Mouse (Mus musculus): ENCODE measurements at regions not wholly inside any gene's neighbourhood (a gene's known extent, or its start where the extent isn't known, plus 50 kb on each side); places are given as distances from the start of the nearest gene placed in this dataset.
A peak's percentile ranks its signal among the peaks of the same experiment; 100 is the strongest.
"Not testable (repeated sequence)": the region's sequence is repeated elsewhere in the genome, so short reads cannot be mapped to it uniquely, and the experiment has no call there.

GRCm38 (mm10) chr17:79521691-79522090, 90.0 kb upstream of the Rmdn2 start:
- 46% methylated on average over 7 of the region's 7 CpGs for WGBS
- Histone ChIP-seq H3K9ac (no peak overlapping the region), H3K4me3 (no peak overlapping the region), H3K4me1 (peaks cover 10% of the 10 kb centered on the region), H3K9me3 (no peaks in the 10 kb centered on the region), H3K27ac (no peak overlapping the region), H3K36me3 (no peaks in the 10 kb centered on the region), H3K4me2 (no peak overlapping the region), H3K27me3 (no peaks in the 10 kb centered on the region)
- ATAC-seq (ENCODE audit: borderline replicate concordance, extremely low read depth, low FRiP score, low TSS enrichment), result peak; percentile 75; the same call in 1 of the 2 replicates

- H3K4me1 ChIP-seq, result peaks cover 10% of the 10 kb centered on the region
- H3K36me3 ChIP-seq, result no peaks in the 10 kb centered on the region
- 92% methylated on average over 3 of the region's 3 CpGs for WGBS
- no peaks in the 10 kb centered on the region for H3K27me3 ChIP-seq
- H3K27ac ChIP-seq, result no peak overlapping the region
- no peak overlapping the region for H3K4me3 ChIP-seq
- H3K9ac ChIP-seq, result no peak overlapping the region
- no peaks in the 10 kb centered on the region for H3K9me3 ChIP-seq
- H3K4me2 ChIP-seq, result no peak overlapping the region
- no peak for ATAC-seq (ENCODE audit: borderline replicate concordance, extremely low read depth, low FRiP score, low TSS enrichment)
These were observed 88.4 kb upstream of the Rmdn2 start for GRCm38 (mm10) chr17:79523230-79523629.

- Histone ChIP-seq H3K4me3 (no peak overlapping the region), H3K27ac (no peak overlapping the region), H3K4me2 (no peak overlapping the region), H3K9ac (no peak overlapping the region), H3K36me3 (no peaks in the 10 kb centered on the region), H3K4me1 (no peaks in the 10 kb centered on the region), H3K27me3 (no peaks in the 10 kb centered on the region), H3K9me3 (no peaks in the 10 kb centered on the region)
- WGBS, result 79% methylated on average over 3 of the region's 3 CpGs
- ATAC-seq (ENCODE audit: borderline replicate concordance, extremely low read depth, low FRiP score, low TSS enrichment), result no peak
These were observed 84.3 kb upstream of the Rmdn2 start for GRCm38 (mm10) chr17:79527391-79527790.

GRCm38 (mm10) chr17:79536549-79536948, 75.1 kb upstream of the Rmdn2 start:
- H3K27ac ChIP-seq, result no peak overlapping the region
- H3K36me3 ChIP-seq, result no peaks in the 10 kb centered on the region
- H3K4me2 ChIP-seq, result no peak overlapping the region
- H3K4me1 ChIP-seq, result no peaks in the 10 kb centered on the region
- H3K9ac ChIP-seq, result no peak overlapping the region
- WGBS, result 60% methylated on average over 4 of the region's 4 CpGs
- H3K4me3 ChIP-seq, result no peak overlapping the region
- no peak for ATAC-seq (ENCODE audit: borderline replicate concordance, extremely low read depth, low FRiP score, low TSS enrichment)
- no peaks in the 10 kb centered on the region for H3K9me3 ChIP-seq
- H3K27me3 ChIP-seq, result no peaks in the 10 kb centered on the region

GRCm38 (mm10) chr17:79538789-79539188, 72.9 kb upstream of the Rmdn2 start:
- Histone ChIP-seq H3K4me3 (no peak overlapping the region), H3K9ac (no peak overlapping the region), H3K4me1 (peaks cover 4% of the 10 kb centered on the region; the same call in 1 of the 2 replicates), H3K9me3 (no peaks in the 10 kb centered on the region), H3K36me3 (no peaks in the 10 kb centered on the region), H3K4me2 (no peak overlapping the region), H3K27ac (no peak overlapping the region), H3K27me3 (no peaks in the 10 kb centered on the region)
- 61% methylated on average over 4 of the region's 4 CpGs for WGBS
- ATAC-seq (ENCODE audit: borderline replicate concordance, extremely low read depth, low FRiP score, low TSS enrichment), result no peak

- H3K9me3 ChIP-seq, result no peaks in the 10 kb centered on the region
- H3K9ac ChIP-seq, result no peak overlapping the region
- H3K4me1 ChIP-seq, result peaks cover 15% of the 10 kb centered on the region
- no peaks in the 10 kb centered on the region for H3K27me3 ChIP-seq
- 72% methylated on average over 1 of the region's 1 CpGs for WGBS
- H3K27ac ChIP-seq, result no peak overlapping the region
- no peak overlapping the region for H3K4me2 ChIP-seq
- no peak overlapping the region for H3K4me3 ChIP-seq
- no peaks in the 10 kb centered on the region for H3K36me3 ChIP-seq
- no peak for ATAC-seq (ENCODE audit: borderline replicate concordance, extremely low read depth, low FRiP score, low TSS enrichment)
These were observed 71.6 kb upstream of the Rmdn2 start for GRCm38 (mm10) chr17:79540038-79540437.

GRCm38 (mm10) chr17:79540511-79540910, 71.2 kb upstream of the Rmdn2 start:
- Histone ChIP-seq H3K27me3 (no peaks in the 10 kb centered on the region), H3K9ac (no peak overlapping the region), H3K27ac (no peak overlapping the region), H3K4me1 (peaks cover 19% of the 10 kb centered on the region), H3K4me3 (no peak overlapping the region), H3K4me2 (no peak overlapping the region), H3K9me3 (no peaks in the 10 kb centered on the region), H3K36me3 (no peaks in the 10 kb centered on the region)
- WGBS, result 93% methylated on average over 2 of the region's 2 CpGs
- ATAC-seq (ENCODE audit: borderline replicate concordance, extremely low read depth, low FRiP score, low TSS enrichment), result no peak

- Histone ChIP-seq H3K4me2 (peak overlapping the region; percentile 10; the same call in 1 of the 2 replicates), H3K27ac (peak overlapping the region; percentile 60)
- ATAC-seq (ENCODE audit: borderline replicate concordance, extremely low read depth, low FRiP score, low TSS enrichment), result peak; percentile 75
These were observed 67.6 kb upstream of the Rmdn2 start for GRCm38 (mm10) chr17:79543907-79544522.

GRCm38 (mm10) chr17:79545878-79546277, 65.8 kb upstream of the Rmdn2 start:
- H3K27me3 ChIP-seq, result no peaks in the 10 kb centered on the region
- no peak overlapping the region for H3K4me3 ChIP-seq
- peaks cover 19% of the 10 kb centered on the region for H3K4me1 ChIP-seq
- H3K4me2 ChIP-seq, result no peak overlapping the region
- no peak for ATAC-seq (ENCODE audit: borderline replicate concordance, extremely low read depth, low FRiP score, low TSS enrichment)
- no peak overlapping the region for H3K9ac ChIP-seq
- H3K36me3 ChIP-seq, result no peaks in the 10 kb centered on the region
- H3K9me3 ChIP-seq, result no peaks in the 10 kb centered on the region
- 88% methylated on average over 2 of the region's 2 CpGs for WGBS
- H3K27ac ChIP-seq, result no peak overlapping the region

More at GRCm38 (mm10) chr17:79543907-79544522, 67.6 kb upstream of the Rmdn2 start:
- Histone ChIP-seq H3K9ac (no peak overlapping the region), H3K9me3 (no peaks in the 10 kb centered on the region), H3K36me3 (no peaks in the 10 kb centered on the region), H3K4me3 (no peak overlapping the region), H3K4me1 (peaks cover 19% of the 10 kb centered on the region), H3K27me3 (no peaks in the 10 kb centered on the region)
- 26% methylated on average over 7 of the region's 7 CpGs for WGBS

GRCm38 (mm10) chr17:79547075-79547474, 64.6 kb upstream of the Rmdn2 start:
- Histone ChIP-seq H3K4me3 (no peak overlapping the region), H3K9ac (no peak overlapping the region), H3K9me3 (no peaks in the 10 kb centered on the region), H3K4me2 (no peak overlapping the region), H3K36me3 (no peaks in the 10 kb centered on the region), H3K27ac (no peak overlapping the region), H3K4me1 (peaks cover 19% of the 10 kb centered on the region), H3K27me3 (no peaks in the 10 kb centered on the region)
- ATAC-seq (ENCODE audit: borderline replicate concordance, extremely low read depth, low FRiP score, low TSS enrichment), result no peak
- 86% methylated on average over 2 of the region's 2 CpGs for WGBS

- H3K9me3 ChIP-seq, result no peaks in the 10 kb centered on the region
- H3K4me3 ChIP-seq, result no peak overlapping the region
- no peak for ATAC-seq (ENCODE audit: borderline replicate concordance, extremely low read depth, low FRiP score, low TSS enrichment)
- 85% methylated on average over 3 of the region's 3 CpGs for WGBS
- no peak overlapping the region for H3K4me2 ChIP-seq
- no peak overlapping the region for H3K9ac ChIP-seq
- no peaks in the 10 kb centered on the region for H3K36me3 ChIP-seq
- H3K27me3 ChIP-seq, result no peaks in the 10 kb centered on the region
- no peak overlapping the region for H3K27ac ChIP-seq
- H3K4me1 ChIP-seq, result peaks cover 19% of the 10 kb centered on the region
These were observed 64.1 kb upstream of the Rmdn2 start for GRCm38 (mm10) chr17:79547524-79547923.

- H3K27ac ChIP-seq; H3K36me3 ChIP-seq; H3K4me1 ChIP-seq; ATAC-seq (ENCODE audit: borderline replicate concordance, extremely low read depth, low FRiP score, low TSS enrichment); H3K4me3 ChIP-seq; H3K27me3 ChIP-seq; H3K9ac ChIP-seq; H3K9me3 ChIP-seq; H3K4me2 ChIP-seq: not testable (repeated sequence)
- 80% methylated on average over 1 of the region's 1 CpGs for WGBS
These were observed 61.3 kb upstream of the Rmdn2 start for GRCm38 (mm10) chr17:79550409-79550808.

- WGBS, result 45% methylated on average over 2 of the region's 2 CpGs
- peaks cover 13% of the 10 kb centered on the region for H3K4me1 ChIP-seq
- peak overlapping the region; percentile 54; the same call in 1 of the 2 replicates for H3K27ac ChIP-seq
- H3K36me3 ChIP-seq, result no peaks in the 10 kb centered on the region
- ATAC-seq (ENCODE audit: borderline replicate concordance, extremely low read depth, low FRiP score, low TSS enrichment), result peak; percentile 91
- H3K4me3 ChIP-seq, result no peak overlapping the region
- no peaks in the 10 kb centered on the region for H3K9me3 ChIP-seq
- H3K27me3 ChIP-seq, result no peaks in the 10 kb centered on the region
- no peak overlapping the region for H3K9ac ChIP-seq
- H3K4me2 ChIP-seq, result no peak overlapping the region
These were observed 57.8 kb upstream of the Rmdn2 start for GRCm38 (mm10) chr17:79553850-79554249.

Data from lung, embryonic 15.5 days (tissue).